Mouse (Mus musculus) G1E (cell line): ENCODE results near the gene Irf3. TPM values are rescaled to one million over a fixed set of nuclear protein-coding genes. Genes with fewer than 3 reads are reported as not detected.

Source experiments
- ATAC-seq: 2 replicates; pipeline ENCODE4 v1.8.0; 2016; ENCODE audit warnings: mild to moderate bottlenecking; ENCODE audit not compliant: insufficient number of reproducible peaks, poor library complexity, low FRiP score, severe bottlenecking; ENCODE audit errors: extremely low read depth
- DNase-seq: peaks from one replicate; pipeline ENCODE4 v3.0.0; 2012; ENCODE audit warnings: low spot score
- H3K27me3 ChIP-seq: 2 replicates; pipeline ENCODE4 v1.6.1; 2012; ENCODE audit warnings: mild to moderate bottlenecking, low read length, inconsistent platforms; ENCODE audit not compliant: insufficient read depth
- H3K36me3 ChIP-seq: replicated peaks from 2 replicates; pipeline ENCODE3; 2012; ENCODE audit warnings: mild to moderate bottlenecking, inconsistent platforms
- H3K4me1 ChIP-seq: 2 replicates; pipeline ENCODE4 v1.6.1; 2012; ENCODE audit warnings: low read depth, low read length, inconsistent platforms, mixed read lengths; ENCODE audit not compliant: insufficient read depth
- H3K4me3 ChIP-seq: 2 replicates; pipeline ENCODE4 v1.5.1; 2012; ENCODE audit warnings: low read depth, mild to moderate bottlenecking, inconsistent platforms, low read length, moderate library complexity, mixed read lengths
- H3K9me3 ChIP-seq: replicated peaks from 2 replicates; pipeline ENCODE4 v1.6.1; 2012; ENCODE audit warnings: inconsistent platforms
- CTCF ChIP-seq: IDR thresholded peaks from 2 replicates; pipeline ENCODE4 v1.5.1; 2012; ENCODE audit warnings: low read depth, low read length, inconsistent platforms, mixed read lengths
- GATA1 ChIP-seq: IDR thresholded peaks from 2 replicates; pipeline ENCODE4 v1.6.1; 2012; ENCODE audit warnings: borderline replicate concordance, low read length, inconsistent platforms, mixed read lengths
- GATA2 ChIP-seq: IDR thresholded peaks from 2 replicates; pipeline ENCODE4 v1.6.1; 2012; ENCODE audit warnings: low read depth, low read length, inconsistent platforms, borderline replicate concordance
- POLR2AphosphoS5 ChIP-seq: IDR thresholded peaks from 2 replicates; pipeline ENCODE4 v1.6.1; 2012; ENCODE audit warnings: low read depth, low read length, inconsistent platforms; ENCODE audit not compliant: insufficient replicate concordance
- TAL1 ChIP-seq: conservative IDR thresholded peaks from 2 replicates; pipeline ENCODE4 v1.6.1; 2012; ENCODE audit warnings: low read depth, low read length, inconsistent platforms, mixed read lengths
- polyA plus RNA-seq: library from polyadenylated mRNA; stranded (reverse); fragments of >175 nt; gene quantifications from 2 replicates; pipeline ENCODE4 v1.2.3, GENCODE M21; 2012
- total RNA-seq, 2 experiments: library from RNA; stranded (forward) in 1 of 2; stranded (reverse) in 1 of 2; fragments of 200-1000 nt in 1 of 2; fragments of >200 nt in 1 of 2; fragmentation: Nextera tagmentation in 1 of 2; gene quantifications; 2 replicates each; pipeline ENCODE4 v1.2.3; 2014 to 2017

Irf3 gene
- total and polyA plus RNA-seq, 3 experiments = 65.6 to 135 (median 107) TPM

GRCm38 (mm10) chr7:44962337-44962736, 35.1 kb upstream of the Irf3 start:
- peaks cover 64% of the 10 kb centered on the region for H3K4me1 ChIP-seq
- no peaks in the 10 kb centered on the region for H3K9me3 ChIP-seq
- TF ChIP-seq CTCF (no peak), POLR2AphosphoS5 (no peak), TAL1 (no peak), GATA2 (no peak), GATA1 (no peak)
- no peak for DNase-seq
- no peaks in the 10 kb centered on the region for H3K36me3 ChIP-seq
- H3K4me3 ChIP-seq = peak overlapping the region; percentile 40; the same call in 1 of the 2 replicates
- H3K27me3 ChIP-seq = peaks cover 53% of the 10 kb centered on the region
- no peak for ATAC-seq

- Histone ChIP-seq H3K9me3 (no peaks in the 10 kb centered on the region), H3K36me3 (no peaks in the 10 kb centered on the region), H3K4me1 (peaks cover 61% of the 10 kb centered on the region), H3K4me3 (peak overlapping the region; percentile 40; the same call in 1 of the 2 replicates), H3K27me3 (peaks cover 50% of the 10 kb centered on the region)
- no peak for ATAC-seq
- TF ChIP-seq TAL1 = no peak
- TF ChIP-seq GATA2 = no peak
- TF ChIP-seq POLR2AphosphoS5 = no peak
- TF ChIP-seq GATA1 = no peak
- TF ChIP-seq CTCF = no peak
- DNase-seq = no peak
Observed at GRCm38 (mm10) chr7:44962831-44963230, 34.6 kb upstream of the Irf3 start.

- Histone ChIP-seq H3K36me3 (no peaks in the 10 kb centered on the region), H3K9me3 (no peaks in the 10 kb centered on the region), H3K4me1 (peaks cover 45% of the 10 kb centered on the region), H3K27me3 (peaks cover 51% of the 10 kb centered on the region), H3K4me3 (no peak overlapping the region)
- TF ChIP-seq GATA2 = no peak
- TF ChIP-seq POLR2AphosphoS5 = no peak
- TF ChIP-seq GATA1 = no peak
- no peak for TF ChIP-seq CTCF
- no peak for TF ChIP-seq TAL1
- no peak for ATAC-seq
- no peak for DNase-seq
Observed at GRCm38 (mm10) chr7:44964990-44965389, 32.5 kb upstream of the Irf3 start.

GRCm38 (mm10) chr7:44965975-44966374, 31.5 kb upstream of the Irf3 start:
- ATAC-seq = no peak
- Histone ChIP-seq H3K4me3 (no peak overlapping the region), H3K27me3 (peaks cover 55% of the 10 kb centered on the region), H3K36me3 (no peaks in the 10 kb centered on the region), H3K4me1 (peaks cover 40% of the 10 kb centered on the region), H3K9me3 (no peaks in the 10 kb centered on the region)
- no peak for TF ChIP-seq TAL1
- DNase-seq = no peak

GRCm38 (mm10) chr7:44966638-44967037, 30.8 kb upstream of the Irf3 start:
- no peak for TF ChIP-seq GATA2
- TF ChIP-seq GATA1 = no peak
- TF ChIP-seq POLR2AphosphoS5 = no peak
- no peak for TF ChIP-seq CTCF
- TF ChIP-seq TAL1 = no peak
- DNase-seq = no peak
- H3K36me3 ChIP-seq = no peaks in the 10 kb centered on the region

GRCm38 (mm10) chr7:44970231-44970691, 27.2 kb upstream of the Irf3 start:
- Histone ChIP-seq H3K9me3 (no peaks in the 10 kb centered on the region), H3K4me3 (peak overlapping the region; percentile 33; the same call in 1 of the 2 replicates), H3K27me3 (peaks cover 42% of the 10 kb centered on the region), H3K36me3 (peaks cover 4% of the 10 kb centered on the region), H3K4me1 (peaks cover 41% of the 10 kb centered on the region)
- TF ChIP-seq CTCF (no peak), GATA2 (no peak), TAL1 (no peak), GATA1 (no peak), POLR2AphosphoS5 (no peak)
- ATAC-seq = no peak
- DNase-seq = no peak

More at GRCm38 (mm10) chr7:44966638-44967037, 30.8 kb upstream of the Irf3 start:
- Histone ChIP-seq H3K4me1 (peaks cover 37% of the 10 kb centered on the region), H3K4me3 (no peak overlapping the region), H3K27me3 (peaks cover 56% of the 10 kb centered on the region), H3K9me3 (no peaks in the 10 kb centered on the region)
- no peak for ATAC-seq

GRCm38 (mm10) chr7:44971142-44971541, 26.3 kb upstream of the Irf3 start:
- H3K36me3 ChIP-seq = peaks cover 13% of the 10 kb centered on the region
- ATAC-seq (no peak), DNase-seq (no peak)
- peaks cover 41% of the 10 kb centered on the region for H3K27me3 ChIP-seq
- no peak overlapping the region for H3K4me3 ChIP-seq
- peaks cover 44% of the 10 kb centered on the region for H3K4me1 ChIP-seq
- TF ChIP-seq TAL1 = no peak
- no peak for TF ChIP-seq POLR2AphosphoS5
- TF ChIP-seq GATA1 = no peak
- no peak for TF ChIP-seq CTCF
- no peak for TF ChIP-seq GATA2
- no peaks in the 10 kb centered on the region for H3K9me3 ChIP-seq
